9 mouse cellular contexts compared by ENCODE assay signal in genomic region chr7:126265949-126266348, GRCm38 (mm10). TPM values are rescaled to one million over a fixed set of nuclear protein-coding genes. Genes with fewer than 3 reads are reported as not detected.
DNase-seq lines count a peak whose midpoint lies in the region; ATAC-seq and TF ChIP-seq lines count a peak whose summit lies in the region.
"Had no signal": no experiment of that assay in that cellular context is flagged by ENCODE, and none has a peak within 500 bp of the region (broad histone marks: within the 10 kb centered on the region; RNA-seq: fewer than 3 reads in every experiment).

No protein-coding gene starts in this region.

- H3K27me3 ChIP-seq in cerebellum, adult 2 months (ENCODE audit: control insufficient read depth, insufficient read depth, low read length) = no peaks in the 10 kb centered on the region
- H3K27me3 ChIP-seq in intestine, embryonic 16.5 days (replicated peaks; ENCODE audit: control insufficient read depth, insufficient read depth, low read length) = no peaks in the 10 kb centered on the region

- peak; percentile 67 for DNase-seq in cerebellum, adult 11 months
- DNase-seq in cerebellum, adult 2 months = peak; percentile 73 to 74
- peak; percentile 91 to 92 for DNase-seq in frontal cortex, postnatal 36 days (ENCODE audit: low spot score in 2 of 2)
- DNase-seq in left cerebral cortex, postnatal 10 days (ENCODE audit: extremely low spot score in 1 of 2, low spot score in 2 of 2) = peak; percentile 91 to 92
- peak; percentile 74 for DNase-seq in ovary, postnatal 36 days (ENCODE audit: low spot score)
- DNase-seq in spleen, postnatal 14 days (ENCODE audit: low spot score in 2 of 2) = no peak

- ATAC-seq in cerebellum, adult (ENCODE audit: insufficient number of reproducible peaks, low FRiP score, low TSS enrichment) = no peak
- peak; percentile 70 for ATAC-seq in intestine, embryonic 16.5 days

- no peak overlapping the region for H3K4me3 ChIP-seq in cerebellum, adult 2 months (replicated peaks; ENCODE audit: insufficient read depth, low read depth, low read length)
- H3K4me3 ChIP-seq in intestine, embryonic 16.5 days (ENCODE audit: low read length) = no peak overlapping the region

- WGBS in cerebellum, adult 2 months = 12% methylated on average over 9 of the region's 9 CpGs
- WGBS in intestine, embryonic 16.5 days = 49% methylated on average over 9 of the region's 9 CpGs

- H3K4me1 ChIP-seq in cerebellum, adult 2 months (ENCODE audit: control insufficient read depth, insufficient read depth, low read length) = peaks cover 36% of the 10 kb centered on the region
- 0 out of 2 replicates have a peak, but pooled peaks cover 6% of the 10 kb centered on the region for H3K4me1 ChIP-seq in intestine, embryonic 16.5 days (ENCODE audit: control insufficient read depth, insufficient read depth, low read length)

- no peaks in the 10 kb centered on the region for H3K9me3 ChIP-seq in intestine, embryonic 16.5 days (ENCODE audit: control insufficient read depth, low read length)

- H3K27ac ChIP-seq in cerebellum, adult 2 months (ENCODE audit: insufficient read depth, low read length) = no peak overlapping the region
- no peak overlapping the region for H3K27ac ChIP-seq in intestine, embryonic 16.5 days (ENCODE audit: low read length)
- H3K27ac ChIP-seq: liver, embryonic 14.5 days had no signal

- no peak overlapping the region for H3K4me2 ChIP-seq in intestine, embryonic 16.5 days (ENCODE audit: low read depth, low read length)

- intact Hi-C loops in left cerebral cortex, postnatal 10 days (cut with DNase I) = no loop called here

- no peaks in the 10 kb centered on the region for H3K36me3 ChIP-seq in intestine, embryonic 16.5 days (ENCODE audit: control insufficient read depth, insufficient read depth, low read length)

- no peak for TF ChIP-seq POLR2A in cerebellum, adult 2 months (IDR thresholded peaks at IDR 0.05; ENCODE audit: borderline replicate concordance, insufficient read depth, low read length)

- H3K9ac ChIP-seq in intestine, embryonic 16.5 days (ENCODE audit: low read depth, low read length) = no peak overlapping the region
- H3K9ac ChIP-seq: liver, embryonic 14.5 days had no signal

- TF ChIP-seq CTCF in cerebellum, adult 2 months (IDR thresholded peaks at IDR 0.05; ENCODE audit: borderline replicate concordance, insufficient read depth, low read depth, low read length) = no peak

RNA-seq across cellular contexts. Expression of gene Sbk1, which starts 6.5 kb away (rescaled TPM):
- polyA plus RNA-seq in cerebellum, adult 2 months (2012; rRNA removed) = 227 and 282 TPM in 2 replicates
- polyA plus RNA-seq in intestine, embryonic 16.5 days (2015; fragmentation: Nextera tagmentation; extraction: Ambion mirVana) = 7.1 and 8.9 TPM in 2 replicates
- 100 to 1,000 TPM; 142 to 147 TPM for total RNA-seq in left cerebral cortex, postnatal 10 days (2021)

Comparison
In these comparisons a context has a peak if more than half of its experiments do, and no peak if none do; other contexts are left out.
1. DNase-seq: peak in cerebellum, adult 11 months (single experiment), cerebellum, adult 2 months (2 of 2), frontal cortex, postnatal 36 days (2 of 2), left cerebral cortex, postnatal 10 days (2 of 2) and ovary, postnatal 36 days (single experiment); none in spleen, postnatal 14 days (0 of 2).
2. RNA of gene Sbk1, which starts 6.5 kb away (polyA plus RNA-seq): 227 to 282 TPM in cerebellum, adult 2 months; 7.1 to 8.9 TPM in intestine, embryonic 16.5 days; every median in the first group is over 10 times any median in the second.